Mouse (Mus musculus): ENCODE results near the gene Dse.

- no peak for TF ChIP-seq CTCF (IDR thresholded peaks at IDR 0.05; ENCODE audit: low read depth, low read length)
- TF ChIP-seq POLR2A (IDR thresholded peaks at IDR 0.05; ENCODE audit: insufficient read depth, low read length), result no peak
Observed at GRCm38 (mm10) chr10:34200689-34201088, 6.8 kb downstream of the Dse start.

Data from ES-Bruce4 (cell line).